Mouse (Mus musculus) gastrocnemius, adult 2 months (tissue): ENCODE data around the gene Zfp1. TPM values are rescaled to one million over a fixed set of nuclear protein-coding genes. Genes with fewer than 3 reads are reported as not detected.
A peak's percentile ranks its signal among the peaks of the same experiment; 100 is the strongest.

Source experiments
- DNase-seq: peaks from one replicate; pipeline ENCODE4 v3.0.0; 2022
- H3K27ac ChIP-seq: fragments of 200-600 bp; 2 replicates; pipeline ENCODE4 v1.8.1; 2022; ENCODE audit warnings: mild to moderate bottlenecking
- H3K4me3 ChIP-seq: fragments of 200-600 bp; 2 replicates; pipeline ENCODE4 v1.8.1; 2022; ENCODE audit warnings: mild to moderate bottlenecking, moderate library complexity
- CTCF ChIP-seq: fragments of 200-600 bp; IDR thresholded peaks from 2 replicates; pipeline ENCODE4 v1.8.1; 2022; ENCODE audit warnings: antibody characterized with exemption, mild to moderate bottlenecking, moderate library complexity
- intact Hi-C: fragments of 180-260 bp; cut with DNase I; formaldehyde crosslinking; loops from one replicate; pipeline ENCODE4 v1.15.1; 2025
- long read RNA-seq, 2 experiments: library from polyadenylated mRNA; stranded (forward); transcript quantifications; one replicate each; pipeline ENCODE4 v2.0.0; 2021
- total RNA-seq, 2 experiments: library from RNA; stranded (reverse); gene quantifications; 2 replicates each; pipeline ENCODE4 v1.2.3; 2021

Gene Zfp1
- total RNA-seq: 1 to 10 TPM; 7.9 to 9.4 TPM
- long read RNA-seq, experiment 1, partial matches to known transcripts: 0 of 7 reads
- long read RNA-seq, experiment 1, other reads (novel, unspliced or antisense): 2 of 7 reads
- long read RNA-seq, experiment 2, partial matches to known transcripts: 1 of 8 reads
- long read RNA-seq, experiment 2, other reads (novel, unspliced or antisense): 1 of 8 reads

- H3K4me3 ChIP-seq: peak within 1 kb of the TSS; percentile 95
- intact Hi-C loops: no loop called here
- peak within 1 kb of the TSS; percentile 100 for H3K27ac ChIP-seq
- TF ChIP-seq CTCF: no peak
- peak; percentile 94 for DNase-seq
These were observed at the start of gene Zfp1 for GRCm38 (mm10) chr8:111643264-111644141. Gene Zfp1 (plus strand): TSS chr8:111643401.

- intact Hi-C loops: no loop called here
- peak overlapping the region; percentile 70 for H3K27ac ChIP-seq
- H3K4me3 ChIP-seq: no peak overlapping the region
- no peak for DNase-seq
- TF ChIP-seq CTCF: no peak
These were observed 49.0 kb upstream of the Zfp1 start for GRCm38 (mm10) chr8:111594044-111594840.

DNA sequence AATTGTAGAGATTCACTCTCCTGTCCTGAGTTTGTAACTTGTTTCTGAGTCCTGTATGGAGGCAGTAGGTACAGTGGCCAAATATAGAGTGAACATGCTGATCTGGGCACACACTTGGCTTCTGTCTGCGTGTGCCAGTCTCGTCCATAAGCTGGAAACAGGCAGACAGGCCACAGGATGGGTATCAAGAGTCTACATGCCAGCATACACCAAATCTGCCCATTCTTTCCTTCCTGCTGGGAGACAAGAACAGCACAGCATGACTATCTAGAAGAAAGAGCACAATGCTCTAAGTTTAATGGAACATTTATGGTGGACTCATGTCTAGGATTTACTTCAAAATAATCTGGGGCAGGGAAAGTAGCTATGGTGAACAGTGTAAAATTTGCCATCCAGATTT lies 48.2 kb upstream of the Zfp1 start:
- intact Hi-C loops: no loop called here
- no peak for DNase-seq
- H3K27ac ChIP-seq: peak overlapping the region; percentile 70
- TF ChIP-seq CTCF: no peak
- no peak overlapping the region for H3K4me3 ChIP-seq

GRCm38 (mm10) chr8:111595712-111596484 lies 47.3 kb upstream of the Zfp1 start:
- Histone ChIP-seq H3K4me3 (peak overlapping the region; percentile 16), H3K27ac (peak overlapping the region; percentile 70)
- intact Hi-C loops: no loop called here
- TF ChIP-seq CTCF: no peak
- DNase-seq: no peak

DNA sequence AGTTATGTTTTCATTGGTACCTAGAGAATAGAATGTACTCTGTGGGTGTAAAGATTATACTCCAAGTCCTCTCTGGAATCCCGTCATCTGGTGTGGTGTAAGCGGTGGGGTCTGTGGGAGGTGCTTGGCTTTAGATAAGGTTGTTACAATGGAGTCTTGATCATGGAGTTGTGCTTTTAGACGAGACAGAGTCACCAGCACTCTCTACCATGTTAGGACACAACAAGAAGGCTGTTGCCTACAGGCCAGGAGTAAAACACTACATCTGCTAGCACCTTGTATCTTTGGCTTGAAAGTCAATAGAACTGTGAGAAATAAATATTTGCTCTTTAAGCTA lies 46.7 kb upstream of the Zfp1 start:
- H3K4me3 ChIP-seq: no peak overlapping the region; the same call in 1 of the 2 replicates
- no peak for TF ChIP-seq CTCF
- H3K27ac ChIP-seq: peak overlapping the region; percentile 70
- DNase-seq: no peak
- intact Hi-C loops: no loop called here

DNA sequence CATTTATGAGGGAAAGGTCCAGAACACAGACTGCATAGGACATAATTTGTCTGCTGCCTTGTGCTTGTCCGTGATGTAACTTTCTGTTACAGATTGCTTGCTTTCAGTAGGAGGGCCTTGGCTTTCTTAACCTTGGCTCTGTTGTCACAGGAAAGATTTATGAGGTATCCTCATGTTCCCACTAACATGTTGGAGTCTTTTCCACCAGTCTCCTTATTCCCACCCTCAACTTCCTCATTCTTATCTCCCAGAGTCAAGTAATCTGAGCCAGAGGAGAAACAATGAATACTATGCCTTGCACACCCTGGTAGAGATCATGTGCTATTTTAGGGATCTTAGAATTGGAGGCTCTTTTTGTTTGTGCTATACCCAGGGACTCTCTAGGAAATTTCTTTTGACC lies 45.9 kb upstream of the Zfp1 start:
- intact Hi-C loops: no loop called here
- H3K4me3 ChIP-seq: peak overlapping the region; percentile 27
- no peak for DNase-seq
- TF ChIP-seq CTCF: no peak
- peak overlapping the region; percentile 70 for H3K27ac ChIP-seq

DNA sequence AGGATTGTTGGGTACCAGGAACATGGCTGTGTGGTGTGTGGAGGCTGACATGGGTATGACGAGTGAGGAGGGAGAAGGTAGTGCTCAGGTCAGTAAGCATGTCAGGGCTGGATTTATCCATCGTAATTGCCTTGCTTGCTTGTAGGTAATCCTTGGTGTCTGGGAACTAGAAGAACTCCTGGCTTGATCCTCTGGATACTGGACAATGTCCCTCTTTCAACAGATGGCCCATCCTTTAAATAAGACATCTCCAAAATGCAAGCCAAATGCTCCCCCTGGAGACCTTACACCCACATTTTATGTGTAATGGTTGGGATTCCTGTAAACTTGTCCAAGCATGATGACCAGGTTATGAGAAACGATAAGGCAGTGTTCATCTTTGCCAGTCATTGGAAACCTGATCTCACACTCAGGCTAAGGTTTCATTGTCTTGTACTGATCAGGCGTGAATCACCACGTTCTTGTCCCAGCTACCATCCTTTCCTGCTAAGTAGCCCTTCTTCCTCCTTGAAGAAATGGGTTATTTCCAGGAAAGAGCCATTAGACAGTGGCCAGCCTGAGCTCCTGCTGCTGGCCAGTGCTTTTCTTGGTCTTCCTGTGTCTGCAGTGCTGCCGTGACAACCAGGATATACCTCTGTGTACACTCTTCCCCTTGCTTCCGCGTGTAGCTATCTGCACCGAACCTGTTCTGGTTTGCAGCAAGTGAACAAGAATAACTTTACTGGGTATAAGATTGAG lies 43.3 kb upstream of the Zfp1 start:
- intact Hi-C loops: no loop called here
- TF ChIP-seq CTCF: no peak
- no peak overlapping the region for H3K4me3 ChIP-seq
- DNase-seq: no peak
- peak overlapping the region; percentile 40; the same call in 1 of the 2 replicates for H3K27ac ChIP-seq

- Histone ChIP-seq H3K4me3 (no peak overlapping the region), H3K27ac (no peak overlapping the region)
- no peak for DNase-seq
- intact Hi-C loops: no loop called here
- no peak for TF ChIP-seq CTCF
These were observed 41.2 kb upstream of the Zfp1 start for GRCm38 (mm10) chr8:111602050-111602449.

DNA sequence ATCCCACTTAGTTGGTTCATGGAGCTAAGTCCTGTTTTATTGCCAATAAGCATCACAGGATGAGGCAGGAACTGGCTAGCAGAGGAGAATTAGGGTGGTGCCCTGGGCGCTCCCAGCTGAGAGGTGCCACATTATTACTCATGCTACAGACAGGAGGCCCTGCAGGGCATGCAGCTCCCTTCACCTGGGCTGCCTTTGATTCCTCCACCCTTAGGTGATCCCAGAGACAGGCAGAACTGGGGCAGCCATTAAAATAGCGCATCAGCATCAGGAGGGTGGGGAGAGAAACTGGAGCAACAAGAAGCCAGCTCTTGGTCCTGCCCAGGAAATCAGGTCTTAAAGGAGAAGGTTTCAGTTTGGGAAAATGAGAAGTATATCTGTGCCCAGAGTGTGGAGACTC lies 38.2 kb upstream of the Zfp1 start:
- TF ChIP-seq CTCF: no peak
- DNase-seq: no peak
- Histone ChIP-seq H3K27ac (peak overlapping the region; percentile 35; the same call in 1 of the 2 replicates), H3K4me3 (no peak overlapping the region)
- intact Hi-C loops: no loop called here

GRCm38 (mm10) chr8:111606961-111607360 lies 36.2 kb upstream of the Zfp1 start:
- H3K27ac ChIP-seq: peak overlapping the region; percentile 16; the same call in 1 of the 2 replicates
- no peak for DNase-seq
- no peak overlapping the region for H3K4me3 ChIP-seq
- intact Hi-C loops: no loop called here
- no peak for TF ChIP-seq CTCF

GRCm38 (mm10) chr8:111607414-111607813 lies 35.8 kb upstream of the Zfp1 start:
- intact Hi-C loops: no loop called here
- TF ChIP-seq CTCF: no peak
- DNase-seq: no peak
- no peak overlapping the region for H3K27ac ChIP-seq
- no peak overlapping the region for H3K4me3 ChIP-seq

GRCm38 (mm10) chr8:111613181-111613580 lies 30.0 kb upstream of the Zfp1 start:
- no peak for TF ChIP-seq CTCF
- Histone ChIP-seq H3K4me3 (no peak overlapping the region), H3K27ac (peak overlapping the region; percentile 35; the same call in 1 of the 2 replicates)
- intact Hi-C loops: no loop called here
- no peak for DNase-seq
